Mouse (Mus musculus) brain, embryonic 14.5 days (tissue): Measurements from ENCODE around the gene Drap1.

Experiments
- CTCF ChIP-seq: fragments of 200-500 bp; IDR thresholded peaks from 2 replicates; pipeline ENCODE4 v1.5.1; 2012; ENCODE audit warnings: inconsistent platforms, mild to moderate bottlenecking, moderate library complexity, borderline replicate concordance; ENCODE audit not compliant: insufficient read depth, insufficient read length; ENCODE audit errors: extremely low read depth
- POLR2A ChIP-seq: fragments of 200-500 bp; IDR thresholded peaks from 2 replicates; pipeline ENCODE4 v1.6.1; 2012; ENCODE audit warnings: mild to moderate bottlenecking, inconsistent platforms, borderline replicate concordance; ENCODE audit not compliant: poor library complexity, insufficient read depth, insufficient read length, severe bottlenecking; ENCODE audit errors: extremely low read depth

GRCm38 (mm10) chr19:5394168-5394567 is 30.6 kb downstream of the Drap1 start:
- no peak for TF ChIP-seq POLR2A
- TF ChIP-seq CTCF, result no peak
